Mouse (Mus musculus): ENCODE measurements around the gene Prpf38a. TPM values are rescaled to one million over a fixed set of nuclear protein-coding genes. Genes with fewer than 3 reads are reported as not detected.

The Prpf38a gene
- polyA plus RNA-seq, 1 experiment from 2014 or later = 75.2 TPM

Other genes starting within 250 kb of the Prpf38a start
- 4.5 and 5.7 TPM in 2 replicates for gene Shisal2a, start 196.0 kb downstream of the Prpf38a start, polyA plus RNA-seq (2015; fragmentation: Nextera tagmentation; extraction: Ambion mirVana)
- gene Gpx7, start 172.4 kb downstream of the Prpf38a start, polyA plus RNA-seq (2015; fragmentation: Nextera tagmentation; extraction: Ambion mirVana) = 38.6 and 39.1 TPM in 2 replicates
- gene Tut4, start 119.9 kb downstream of the Prpf38a start, polyA plus RNA-seq (2015; fragmentation: Nextera tagmentation; extraction: Ambion mirVana) = 40.3 and 41.5 TPM in 2 replicates
- gene Orc1, start 87 bp upstream of the Prpf38a start, polyA plus RNA-seq (2015; fragmentation: Nextera tagmentation; extraction: Ambion mirVana) = 1.5 and 2.2 TPM in 2 replicates
- 16.7 and 19.7 TPM in 2 replicates for gene Cc2d1b, start 40.6 kb upstream of the Prpf38a start, polyA plus RNA-seq (2015; fragmentation: Nextera tagmentation; extraction: Ambion mirVana)
- 0.90 and 1.3 TPM in 2 replicates for gene 3110021N24Rik, start 140.3 kb upstream of the Prpf38a start, polyA plus RNA-seq (2015; fragmentation: Nextera tagmentation; extraction: Ambion mirVana)
- gene Zfyve9, start 201.5 kb upstream of the Prpf38a start, polyA plus RNA-seq (2015; fragmentation: Nextera tagmentation; extraction: Ambion mirVana) = 4.7 and 5.9 TPM in 2 replicates

Measured in hindbrain, embryonic 16.5 days (tissue).